Mouse (Mus musculus) kidney, postnatal 0 days (tissue): ENCODE results near the gene Gpd1. TPM values are rescaled to one million over a fixed set of nuclear protein-coding genes. Genes with fewer than 3 reads are reported as not detected.

Source experiments
- ATAC-seq: fragments of 200-750 bp; cut with Nextera tagmentation; replicated peaks from 2 replicates; pipeline ENCODE4 v1.8.0; 2017; ENCODE audit warnings: low read depth, moderate number of reproducible peaks, moderate TSS enrichment, moderate library complexity; ENCODE audit not compliant: low FRiP score
- DNase-seq: peaks from one replicate; pipeline ENCODE4 v3.0.0-alpha.2; 2016; ENCODE audit warnings: low spot score
- H3K27ac ChIP-seq: fragments of 300-500 bp; sonication (generic); 2 replicates; pipeline ENCODE4 v1.5.1; 2014; ENCODE audit warnings: mild to moderate bottlenecking
- H3K27me3 ChIP-seq: fragments of 300-500 bp; sonication (generic); 2 replicates; pipeline ENCODE4 v1.6.1; 2014; ENCODE audit warnings: low read length, mixed read lengths; ENCODE audit not compliant: insufficient read depth
- H3K36me3 ChIP-seq: fragments of 300-500 bp; sonication (generic); 2 replicates; pipeline ENCODE4 v1.6.1; 2014; ENCODE audit warnings: low read length, mixed read lengths; ENCODE audit not compliant: insufficient read depth
- H3K4me1 ChIP-seq: fragments of 300-500 bp; sonication (generic); replicated peaks from 2 replicates; pipeline ENCODE4 v1.6.1; 2014; ENCODE audit warnings: antibody characterized with exemption, low read length, mixed read lengths; ENCODE audit not compliant: insufficient read depth
- H3K4me2 ChIP-seq: fragments of 300-500 bp; sonication (generic); 2 replicates; pipeline ENCODE4 v1.6.1; 2014; ENCODE audit warnings: mild to moderate bottlenecking, low read length, moderate library complexity, mixed read lengths
- H3K4me3 ChIP-seq: fragments of 300-500 bp; sonication (generic); replicated peaks from 2 replicates; pipeline ENCODE4 v1.5.1; 2014; ENCODE audit warnings: low read depth, low read length
- H3K9ac ChIP-seq: fragments of 300-500 bp; sonication (generic); 2 replicates; pipeline ENCODE4 v1.6.1; 2014; ENCODE audit warnings: low read depth, low read length
- H3K9me3 ChIP-seq: fragments of 300-500 bp; sonication (generic); replicated peaks from 2 replicates; pipeline ENCODE4 v1.6.1; 2016; ENCODE audit warnings: low read length, inconsistent platforms, mixed read lengths
- CTCF ChIP-seq: IDR thresholded peaks from 2 replicates; pipeline ENCODE4 v1.5.1; 2016; ENCODE audit warnings: antibody characterized with exemption, low read depth, mild to moderate bottlenecking, moderate library complexity
- WGBS: fragments of 180-500 bp; shearing (Covaris S2); extraction: QIAGEN DNeasy Blood & Tissue Kit; methylation state at CpG from one replicate; pipeline ENCODE4 v1.1.7; 2014; 5-methylcytosine and 5-hydroxymethylcytosine counted together
- polyA plus RNA-seq: library from polyadenylated mRNA; unstranded; fragments of >200 nt; fragmentation: Nextera tagmentation; extraction: Ambion mirVana; gene quantifications from 2 replicates; pipeline ENCODE4 v1.2.1, GENCODE M21; 2015

The Gpd1 gene
- polyA plus RNA-seq, 1 experiment from 2014 or later, result 46.1 TPM

DNA sequence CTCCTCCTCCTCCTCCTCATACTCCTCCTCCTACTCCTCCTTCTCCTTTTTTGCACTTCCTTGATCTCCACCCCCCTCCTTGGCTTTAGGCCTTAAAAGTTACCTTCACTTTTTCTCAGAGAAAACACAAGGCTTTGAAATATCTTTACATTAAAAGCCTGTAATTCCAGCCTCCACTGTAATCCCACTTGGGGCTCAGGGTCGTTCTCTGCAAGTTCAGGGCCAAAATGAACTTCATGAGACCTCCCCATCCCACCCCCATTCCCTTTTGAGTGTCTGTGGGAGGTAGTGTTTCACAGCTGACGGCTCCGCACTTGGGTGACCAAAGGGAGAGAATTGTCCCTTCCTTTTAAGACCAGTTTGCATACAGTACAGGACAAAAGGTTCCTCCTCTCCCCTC lies 55.6 kb downstream of the Gpd1 start:
- WGBS, result 12% methylated on average over 3 of the region's 3 CpGs
- ATAC-seq, result no peak
- no peak for TF ChIP-seq CTCF
- Histone ChIP-seq H3K4me3 (no peak overlapping the region), H3K27ac (0 out of 2 replicates have a peak overlapping the region, but pooled peaks have one; percentile 61), H3K9ac (no peak overlapping the region), H3K36me3 (no peaks in the 10 kb centered on the region), H3K4me1 (peaks cover 2% of the 10 kb centered on the region; the same call in 1 of the 2 replicates), H3K9me3 (no peaks in the 10 kb centered on the region), H3K27me3 (no peaks in the 10 kb centered on the region), H3K4me2 (no peak overlapping the region)
- DNase-seq, result no peak

Other genes with a start within 250 kb of the Gpd1 start
- gene Bcdin3d, start 242.8 kb upstream of the Gpd1 start, polyA plus RNA-seq, result 16.1 and 16.3 TPM in 2 replicates
- 0.26 and 0.36 TPM in 2 replicates for gene Faim2, start 189.3 kb upstream of the Gpd1 start, polyA plus RNA-seq
- 662 and 798 TPM in 2 replicates for gene Aqp2, start 138.5 kb upstream of the Gpd1 start, polyA plus RNA-seq
- 2.2 and 2.3 TPM in 2 replicates for gene Aqp5, start 126.7 kb upstream of the Gpd1 start, polyA plus RNA-seq
- 2.3 and 2.7 TPM in 2 replicates for gene Aqp6, start 116.1 kb upstream of the Gpd1 start, polyA plus RNA-seq
- 53.5 and 62.7 TPM in 2 replicates for gene Racgap1, start 65.9 kb upstream of the Gpd1 start, polyA plus RNA-seq
- 1.1 and 1.5 TPM in 2 replicates for gene Asic1, start 47.1 kb upstream of the Gpd1 start, polyA plus RNA-seq
- gene Smarcd1, start 15.4 kb upstream of the Gpd1 start, polyA plus RNA-seq, result 44.2 and 46.5 TPM in 2 replicates
- gene Gm17349, start 12.0 kb upstream of the Gpd1 start, polyA plus RNA-seq, result not detected in 2 replicates
- gene Cox14, start 8.1 kb downstream of the Gpd1 start, polyA plus RNA-seq, result 279 and 297 TPM in 2 replicates
- 60.8 and 63.2 TPM in 2 replicates for gene Cers5, start 55.4 kb downstream of the Gpd1 start, polyA plus RNA-seq
- 42.8 and 51.6 TPM in 2 replicates for gene Lima1, start 157.9 kb downstream of the Gpd1 start, polyA plus RNA-seq
- gene Fam186a, start 249.5 kb downstream of the Gpd1 start, polyA plus RNA-seq, result 0.03 TPM in 1 of 2 replicates, not detected in the other